Mouse (Mus musculus): ENCODE data around the gene Churc1. TPM values are rescaled to one million over a fixed set of nuclear protein-coding genes. Genes with fewer than 3 reads are reported as not detected.

The Churc1 gene
- polyA plus RNA-seq, 1 experiment from 2014 or later = 69.8 TPM

GRCm38 (mm10) chr12:76822651-76823041 is 57.3 kb downstream of the Churc1 start, which contains the start of gene Rab15:
Rab15 (minus strand) TSS chr12:76822908.
- 3% methylated on average over 14 of the region's 17 CpGs for WGBS
- Histone ChIP-seq H3K27me3 (ENCODE audit: control insufficient read depth, insufficient read depth, low read length) (peaks cover 13% of the 10 kb centered on the region), H3K4me1 (ENCODE audit: control insufficient read depth, insufficient read depth, low read length) (peaks cover 4% of the 10 kb centered on the region; the same call in 1 of the 2 replicates), H3K36me3 (replicated peaks; ENCODE audit: control insufficient read depth, insufficient read depth, low read depth, low read length) (no peaks in the 10 kb centered on the region), H3K4me2 (ENCODE audit: low read depth, low read length) (peak within 1 kb of the TSS; percentile 97), H3K27ac (replicated peaks; ENCODE audit: low read depth, low read length) (no peak within 1 kb of the TSS; the same call in 1 of the 2 replicates), H3K4me3 (ENCODE audit: low read depth, low read length) (peak within 1 kb of the TSS; percentile 69), H3K9ac (replicated peaks; ENCODE audit: low read length) (peak within 1 kb of the TSS; percentile 85), H3K9me3 (replicated peaks; ENCODE audit: control insufficient read depth, low read length) (no peaks in the 10 kb centered on the region)
- ATAC-seq (replicated peaks; ENCODE audit: insufficient number of reproducible peaks, low FRiP score, low TSS enrichment, low read depth) (peak; percentile 17; the same call in 1 of the 2 replicates), DNase-seq (ENCODE audit: low spot score) (no peak)

DNA sequence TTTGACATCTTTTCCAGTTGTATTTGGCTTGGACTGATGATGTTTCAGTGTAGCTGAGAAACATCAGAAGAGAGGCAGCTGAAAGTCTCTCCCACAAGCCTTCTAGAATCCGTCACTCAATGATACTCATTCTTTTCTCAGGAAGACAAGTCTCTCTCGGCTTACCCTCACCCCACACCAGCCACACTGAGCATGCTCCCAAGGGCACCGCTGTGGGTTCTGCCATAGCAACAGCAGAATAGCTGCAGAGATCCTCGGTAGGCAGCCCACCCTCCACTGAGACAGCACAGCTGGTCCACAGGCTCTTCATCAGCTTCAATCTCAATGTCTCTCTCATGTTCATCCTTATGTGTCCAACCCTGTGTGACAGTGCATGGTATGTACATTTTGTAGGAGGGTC is 59.9 kb downstream of the Churc1 start:
- Histone ChIP-seq H3K9me3 (replicated peaks; ENCODE audit: control insufficient read depth, low read length) (no peaks in the 10 kb centered on the region), H3K4me2 (ENCODE audit: low read depth, low read length) (no peak overlapping the region), H3K9ac (replicated peaks; ENCODE audit: low read length) (no peak overlapping the region), H3K27me3 (ENCODE audit: control insufficient read depth, insufficient read depth, low read length) (peaks cover 13% of the 10 kb centered on the region), H3K27ac (replicated peaks; ENCODE audit: low read depth, low read length) (no peak overlapping the region), H3K36me3 (replicated peaks; ENCODE audit: control insufficient read depth, insufficient read depth, low read depth, low read length) (no peaks in the 10 kb centered on the region), H3K4me3 (ENCODE audit: low read depth, low read length) (no peak overlapping the region), H3K4me1 (ENCODE audit: control insufficient read depth, insufficient read depth, low read length) (peaks cover 4% of the 10 kb centered on the region; the same call in 1 of the 2 replicates)
- no peak for ATAC-seq (replicated peaks; ENCODE audit: insufficient number of reproducible peaks, low FRiP score, low TSS enrichment, low read depth)
- DNase-seq (ENCODE audit: low spot score) = no peak
- 71% methylated on average over 4 of the region's 4 CpGs for WGBS

DNA sequence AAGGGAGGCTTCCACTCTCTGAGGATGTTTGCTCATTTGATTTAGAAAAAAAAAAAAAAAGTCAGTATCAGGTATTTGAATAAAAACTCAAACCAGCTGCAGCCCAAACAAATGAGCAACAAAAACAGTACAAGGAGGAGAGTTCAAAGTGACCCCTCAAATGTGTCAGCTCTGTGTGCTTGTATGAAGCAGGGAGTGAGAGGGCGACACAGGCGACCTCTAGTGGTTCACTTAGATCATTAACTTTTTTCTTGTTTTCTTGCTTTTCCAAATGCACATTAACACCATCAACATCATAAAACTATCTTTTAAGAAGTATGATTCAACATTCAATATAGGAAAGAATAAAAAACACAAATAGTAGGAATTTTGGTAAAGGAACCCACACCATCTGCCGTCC is 67.4 kb downstream of the Churc1 start:
- ATAC-seq (replicated peaks; ENCODE audit: insufficient number of reproducible peaks, low FRiP score, low TSS enrichment, low read depth) = no peak
- DNase-seq (ENCODE audit: low spot score) = peak; percentile 62
- H3K36me3 ChIP-seq (replicated peaks; ENCODE audit: control insufficient read depth, insufficient read depth, low read depth, low read length) = no peaks in the 10 kb centered on the region
- H3K9ac ChIP-seq (replicated peaks; ENCODE audit: low read length) = no peak overlapping the region
- H3K27ac ChIP-seq (replicated peaks; ENCODE audit: low read depth, low read length) = no peak overlapping the region
- H3K4me1 ChIP-seq (ENCODE audit: control insufficient read depth, insufficient read depth, low read length) = no peaks in the 10 kb centered on the region
- no peak overlapping the region for H3K4me2 ChIP-seq (ENCODE audit: low read depth, low read length)
- no peaks in the 10 kb centered on the region for H3K9me3 ChIP-seq (replicated peaks; ENCODE audit: control insufficient read depth, low read length)
- no peaks in the 10 kb centered on the region for H3K27me3 ChIP-seq (ENCODE audit: control insufficient read depth, insufficient read depth, low read length)
- WGBS = 6% methylated on average over 3 of the region's 3 CpGs
- H3K4me3 ChIP-seq (ENCODE audit: low read depth, low read length) = no peak overlapping the region

Other genes starting within 250 kb of the Churc1 start
- gene Plekhg3, start 234.6 kb upstream of the Churc1 start, polyA plus RNA-seq (2014; fragmentation: Nextera tagmentation; extraction: Ambion mirVana) = 2.0 and 2.1 TPM in 2 replicates
- 2.4 and 3.0 TPM in 2 replicates for gene Sptb, start 55.0 kb upstream of the Churc1 start, polyA plus RNA-seq (2014; fragmentation: Nextera tagmentation; extraction: Ambion mirVana)
- gene Fntb, start 51 bp downstream of the Churc1 start, polyA plus RNA-seq (2014; fragmentation: Nextera tagmentation; extraction: Ambion mirVana) = 44.6 and 47.7 TPM in 2 replicates
- 0.93 and 1.2 TPM in 2 replicates for gene Gpx2, start 30.0 kb downstream of the Churc1 start, polyA plus RNA-seq (2014; fragmentation: Nextera tagmentation; extraction: Ambion mirVana)
- 11.5 and 14.3 TPM in 2 replicates for gene Rab15, start 57.4 kb downstream of the Churc1 start, polyA plus RNA-seq (2014; fragmentation: Nextera tagmentation; extraction: Ambion mirVana)
- 44.0 and 48.0 TPM in 2 replicates for gene Max, start 196.7 kb downstream of the Churc1 start, polyA plus RNA-seq (2014; fragmentation: Nextera tagmentation; extraction: Ambion mirVana)

Data from embryonic facial prominence, embryonic 11.5 days (tissue).